Mouse (Mus musculus): ENCODE results near the gene Lcor. TPM values are rescaled to one million over a fixed set of nuclear protein-coding genes. Genes with fewer than 3 reads are reported as not detected.

The Lcor gene
- 10 to 100 TPM; 11.7 to 13.0 TPM for total RNA-seq (2021)
- long read RNA-seq, experiment 1, partial matches to known transcripts = 1 of 4 reads
- long read RNA-seq, experiment 1, other reads (novel, unspliced or antisense) = 3 of 4 reads
- long read RNA-seq, experiment 2, partial matches to known transcripts = 0 of 1 reads
- long read RNA-seq, experiment 2, other reads (novel, unspliced or antisense) = 0 of 1 reads

GRCm38 (mm10) chr19:41482190-41482908 is at the start of gene Lcor:
Lcor (plus strand) TSS chr19:41482637.
- intact Hi-C loops (cut with DNase I) = loop anchor here (5.0 kb wide), 1 partner anchor 165 kb away; no protein-coding TSS in a partner anchor
- DNase-seq = peak; percentile 86 to 92

GRCm38 (mm10) chr19:41435366-41435765 is 47.1 kb upstream of the Lcor start:
- intact Hi-C loops (cut with DNase I) = no loop called here
- no peak for DNase-seq

- no peak for DNase-seq
- intact Hi-C loops (cut with DNase I) = no loop called here
Observed at GRCm38 (mm10) chr19:41436461-41436860, 46.0 kb upstream of the Lcor start.

GRCm38 (mm10) chr19:41438953-41439352 is 43.5 kb upstream of the Lcor start:
- DNase-seq = no peak
- intact Hi-C loops (cut with DNase I) = no loop called here

- no peak for DNase-seq
Observed at GRCm38 (mm10) chr19:41441446-41441845, 41.0 kb upstream of the Lcor start.

GRCm38 (mm10) chr19:41441911-41442607 is 40.4 kb upstream of the Lcor start:
- intact Hi-C loops (cut with DNase I) = no loop called here
- no peak for DNase-seq

More at GRCm38 (mm10) chr19:41441446-41441845, 41.0 kb upstream of the Lcor start:
- intact Hi-C loops (cut with DNase I) = no loop called here

- DNase-seq = peak; percentile 58 to 68
- intact Hi-C loops (cut with DNase I) = no loop called here
Observed at GRCm38 (mm10) chr19:41442608-41442969, 39.8 kb upstream of the Lcor start.

GRCm38 (mm10) chr19:41444491-41444890 is 37.9 kb upstream of the Lcor start:
- intact Hi-C loops (cut with DNase I) = no loop called here
- no peak for DNase-seq

- intact Hi-C loops (cut with DNase I) = no loop called here
- DNase-seq = no peak
Observed at GRCm38 (mm10) chr19:41445013-41445610, 37.3 kb upstream of the Lcor start.

GRCm38 (mm10) chr19:41445723-41446122 is 36.7 kb upstream of the Lcor start:
- intact Hi-C loops (cut with DNase I) = no loop called here
- no peak for DNase-seq

GRCm38 (mm10) chr19:41447166-41447565 is 35.3 kb upstream of the Lcor start:
- intact Hi-C loops (cut with DNase I) = no loop called here
- DNase-seq = no peak

GRCm38 (mm10) chr19:41447760-41448159 is 34.7 kb upstream of the Lcor start:
- no peak for DNase-seq
- intact Hi-C loops (cut with DNase I) = no loop called here

- intact Hi-C loops (cut with DNase I) = no loop called here
Observed at GRCm38 (mm10) chr19:41449415-41450075, 32.9 kb upstream of the Lcor start.

GRCm38 (mm10) chr19:41452166-41452565 is 30.3 kb upstream of the Lcor start:
- intact Hi-C loops (cut with DNase I) = no loop called here
- DNase-seq = no peak

More at GRCm38 (mm10) chr19:41449415-41450075, 32.9 kb upstream of the Lcor start:
- DNase-seq = no peak

- DNase-seq = no peak
- intact Hi-C loops (cut with DNase I) = no loop called here
Observed at GRCm38 (mm10) chr19:41454601-41455000, 27.8 kb upstream of the Lcor start.

- intact Hi-C loops (cut with DNase I) = no loop called here
- DNase-seq = no peak
Observed at GRCm38 (mm10) chr19:41455091-41455626, 27.3 kb upstream of the Lcor start.

- intact Hi-C loops (cut with DNase I) = no loop called here
Observed at GRCm38 (mm10) chr19:41457181-41457580, 25.3 kb upstream of the Lcor start.

GRCm38 (mm10) chr19:41462166-41462735 is 20.2 kb upstream of the Lcor start:
- no peak for DNase-seq
- intact Hi-C loops (cut with DNase I) = no loop called here

More at GRCm38 (mm10) chr19:41457181-41457580, 25.3 kb upstream of the Lcor start:
- DNase-seq = no peak

- DNase-seq = no peak
- intact Hi-C loops (cut with DNase I) = no loop called here
Observed at GRCm38 (mm10) chr19:41463841-41464240, 18.6 kb upstream of the Lcor start.

GRCm38 (mm10) chr19:41466475-41466874 is 16.0 kb upstream of the Lcor start:
- intact Hi-C loops (cut with DNase I) = no loop called here
- DNase-seq = no peak

Data from heart, postnatal 14 days (tissue).